Mouse (Mus musculus): ENCODE results near the gene Ndufb6.
"Not testable (repeated sequence)": the region's sequence is repeated elsewhere in the genome, so short reads cannot be mapped to it uniquely, and the experiment has no call there.

Gene Ndufb6

DNA sequence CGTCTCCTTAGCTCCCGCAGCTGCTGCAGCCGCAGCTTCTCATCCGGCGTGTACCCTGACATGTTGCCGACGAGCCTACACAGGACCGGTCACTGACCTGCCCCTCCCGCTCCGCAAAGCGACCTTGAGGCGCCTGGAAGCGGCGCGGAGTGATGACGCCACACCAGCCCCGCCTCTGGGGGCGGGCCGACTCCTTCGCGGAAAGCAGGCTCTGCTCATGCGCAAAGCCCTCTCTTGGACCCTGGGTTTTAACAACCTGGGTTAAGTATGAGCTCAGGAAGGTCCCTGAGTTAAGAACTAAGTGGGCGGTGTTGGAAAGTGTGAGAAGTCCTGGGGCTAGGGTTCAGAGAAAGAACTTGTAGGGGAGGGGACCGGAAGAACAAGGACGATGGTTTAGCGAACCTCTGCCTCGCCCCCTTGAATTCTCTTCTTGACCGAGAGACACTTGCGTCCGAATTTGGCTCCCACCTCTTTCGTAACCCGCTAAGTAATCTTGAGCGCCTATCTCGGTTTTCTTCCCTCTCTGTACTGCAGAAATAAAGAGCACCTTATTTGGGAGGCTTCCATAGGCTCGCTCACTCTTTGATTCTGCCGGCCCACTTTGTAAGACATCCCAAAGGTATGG is at the start of gene Ndufb6:
TSS of gene Ndufb6 (minus strand) at position 146 of the 625 bp plus-strand sequence.
- DNase-seq, result peak; percentile 93

DNA sequence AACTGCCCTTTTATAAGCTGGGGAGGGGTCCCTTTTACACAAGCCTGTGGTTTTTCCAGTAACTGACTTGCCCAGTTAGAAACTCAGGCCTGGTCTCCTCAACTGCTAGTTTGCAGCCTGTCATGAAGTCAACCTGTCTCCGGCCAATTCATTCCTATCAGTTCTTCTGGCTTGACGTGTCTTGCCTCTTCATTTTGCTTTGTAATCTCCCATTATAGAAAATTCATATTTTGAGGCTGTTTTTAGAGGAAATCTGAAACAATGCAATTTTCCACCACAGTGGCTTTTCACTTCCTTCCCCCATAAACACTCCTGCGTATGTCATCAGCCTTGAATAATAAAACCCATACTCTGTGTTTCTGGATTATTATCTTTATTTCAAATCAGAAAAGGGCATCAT is 47.9 kb upstream of the Ndufb6 start:
- DNase-seq, result no peak

DNA sequence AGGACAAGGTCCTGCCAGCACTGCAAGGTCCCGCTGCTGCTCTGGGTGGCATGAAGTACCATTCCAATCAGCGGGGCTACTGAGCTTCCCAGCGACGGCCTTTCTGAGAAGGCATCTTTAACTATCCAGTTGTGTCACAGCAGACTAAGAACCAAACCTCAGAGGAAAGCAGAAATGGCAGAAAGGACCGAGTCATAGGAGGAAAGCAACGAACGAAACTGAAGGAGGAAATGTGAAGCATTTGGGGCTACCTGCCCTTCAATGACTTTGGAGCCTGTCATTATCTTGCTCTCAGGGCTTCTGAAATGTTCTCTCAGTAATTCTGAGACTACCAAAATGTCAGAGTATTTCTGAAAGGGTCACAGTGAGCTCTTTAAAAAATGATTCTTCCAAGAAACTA is 45.4 kb upstream of the Ndufb6 start:
- DNase-seq, result no peak

DNA sequence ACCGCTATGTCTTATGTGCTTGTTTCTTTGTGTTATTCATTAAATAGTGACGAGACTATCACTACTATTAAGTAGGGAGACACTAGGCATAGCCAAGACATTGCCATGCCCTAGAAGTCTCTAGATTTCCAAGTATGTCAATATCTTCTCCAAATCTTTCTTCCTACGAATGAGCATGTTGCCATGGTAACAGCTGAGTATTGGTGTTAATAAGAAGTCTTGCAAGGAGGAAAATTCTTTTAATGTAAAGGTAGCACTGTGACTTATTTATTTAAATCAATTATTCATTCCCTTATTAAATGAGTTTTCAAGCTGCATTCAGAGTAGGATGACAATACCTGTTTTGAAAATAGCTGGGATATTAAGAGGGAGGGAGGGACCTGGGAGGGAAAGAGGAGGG is 38.2 kb upstream of the Ndufb6 start:
- no peak for DNase-seq

DNA sequence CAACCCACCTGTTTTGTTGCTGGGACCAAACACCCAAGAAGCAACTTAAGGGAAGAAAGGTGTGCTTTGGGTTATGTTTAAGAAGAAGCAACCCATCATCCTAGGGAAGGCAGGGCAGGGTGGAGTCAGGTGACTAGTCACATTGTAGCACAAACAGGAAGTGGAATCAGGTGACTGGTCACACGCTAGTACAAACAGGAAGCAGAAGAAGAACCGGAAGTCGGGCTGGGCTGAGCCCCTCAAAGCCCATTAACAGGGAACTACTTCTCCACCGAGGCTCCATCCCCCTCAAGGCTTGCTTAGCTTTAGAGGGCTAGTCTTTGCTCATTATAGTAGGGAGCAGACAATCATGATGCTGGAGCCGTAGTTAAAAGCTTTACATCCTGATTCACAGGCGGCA is 33.8 kb upstream of the Ndufb6 start:
- DNase-seq, result no peak

DNA sequence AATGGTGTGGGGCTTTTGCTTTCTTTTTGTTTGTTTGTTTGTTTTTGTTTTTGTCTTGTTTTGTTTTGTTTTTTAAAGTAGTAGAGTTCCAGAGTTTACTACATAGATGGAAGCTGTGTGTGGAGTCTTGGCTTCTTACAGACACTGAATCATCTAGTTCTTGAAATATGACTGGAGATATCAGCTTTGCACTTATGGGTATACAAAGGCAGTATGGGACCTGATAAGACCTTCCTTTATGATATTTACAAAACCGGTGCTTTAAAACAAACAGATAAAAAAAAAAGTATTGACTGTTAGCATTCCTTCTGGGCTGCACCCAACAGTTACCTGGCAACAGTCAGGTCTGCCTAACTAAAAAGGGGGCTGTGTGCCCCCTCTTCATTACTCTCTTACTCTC is 33.0 kb upstream of the Ndufb6 start:
- no peak for DNase-seq

DNA sequence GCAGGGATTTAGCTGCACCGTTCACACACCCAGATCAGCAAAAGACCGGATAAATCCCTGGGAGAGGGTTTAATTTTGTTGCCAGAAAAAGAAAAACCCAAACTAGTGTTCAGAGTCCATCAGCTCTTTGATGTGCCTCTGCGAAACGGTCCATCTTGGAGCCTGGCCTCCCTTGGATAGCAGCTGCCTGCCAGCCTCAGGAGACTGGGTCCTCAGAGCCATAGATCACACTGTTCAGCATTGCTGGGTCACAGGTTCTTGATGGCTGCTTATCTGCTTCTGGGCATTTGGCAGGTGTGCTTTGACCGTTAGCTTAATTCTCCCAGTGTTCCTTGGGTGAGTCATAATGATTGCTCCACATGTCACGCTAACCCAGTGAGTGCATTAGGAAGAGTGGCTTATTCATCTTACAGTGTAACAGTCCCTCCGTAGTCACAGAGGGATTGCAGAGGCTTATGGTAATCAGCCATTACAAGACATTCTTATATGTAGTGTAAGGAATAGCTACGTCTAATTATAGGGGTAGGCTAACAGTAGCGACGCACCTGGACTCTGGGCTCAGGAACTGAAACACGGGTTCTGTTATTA is 31.7 kb upstream of the Ndufb6 start:
- DNase-seq, result no peak

DNA sequence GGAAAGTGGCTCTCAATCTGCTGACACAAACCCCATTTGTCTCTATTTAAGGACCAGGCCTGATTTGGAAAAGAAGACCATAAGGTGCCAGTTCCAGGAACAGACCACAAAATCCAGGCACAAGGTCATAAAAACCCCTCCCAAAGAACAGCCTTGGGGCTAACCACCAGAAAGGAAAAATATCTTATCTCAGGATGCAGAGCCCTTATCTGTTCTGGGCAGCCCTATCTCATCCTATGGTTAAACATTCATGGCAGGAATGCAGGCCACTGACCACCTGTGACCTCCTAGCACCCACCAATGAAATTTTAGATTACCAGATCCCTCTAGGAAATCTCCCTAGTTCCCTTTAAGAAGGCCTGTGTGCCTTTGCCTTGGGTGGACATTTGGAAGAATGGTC is 30.5 kb upstream of the Ndufb6 start:
- no peak for DNase-seq

DNA sequence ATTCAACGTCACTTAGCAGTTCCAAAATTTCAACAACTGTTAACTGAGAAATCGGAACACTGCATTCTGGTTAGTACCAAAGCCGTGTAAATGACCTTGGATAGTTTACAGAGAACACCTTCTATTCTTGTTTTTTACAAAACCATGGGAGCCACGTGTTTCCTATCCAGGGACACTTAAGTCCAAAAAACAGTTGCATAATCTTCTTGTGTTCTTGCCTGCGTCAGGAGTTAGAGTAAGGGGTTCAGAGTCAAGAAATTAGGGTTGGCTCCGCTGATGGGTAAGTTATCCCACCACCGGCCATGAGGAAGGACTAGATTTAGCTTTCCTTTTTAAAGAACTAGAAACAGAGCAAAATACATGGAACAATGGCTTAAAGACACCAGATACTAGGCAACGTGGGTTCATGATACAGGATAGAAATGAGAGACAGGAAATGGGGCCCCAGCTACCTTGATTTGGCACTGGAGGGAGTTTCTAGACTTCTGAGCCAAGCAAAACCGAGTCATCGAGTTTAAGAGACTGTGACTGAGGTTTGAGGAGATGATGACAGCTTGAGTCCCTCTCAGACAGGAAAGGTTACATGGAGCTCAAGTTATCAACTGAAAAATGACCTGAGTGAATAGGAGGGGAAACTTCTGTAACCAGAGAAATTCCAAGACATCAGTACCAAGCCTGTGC is 23.4 kb upstream of the Ndufb6 start:
- DNase-seq, result no peak

DNA sequence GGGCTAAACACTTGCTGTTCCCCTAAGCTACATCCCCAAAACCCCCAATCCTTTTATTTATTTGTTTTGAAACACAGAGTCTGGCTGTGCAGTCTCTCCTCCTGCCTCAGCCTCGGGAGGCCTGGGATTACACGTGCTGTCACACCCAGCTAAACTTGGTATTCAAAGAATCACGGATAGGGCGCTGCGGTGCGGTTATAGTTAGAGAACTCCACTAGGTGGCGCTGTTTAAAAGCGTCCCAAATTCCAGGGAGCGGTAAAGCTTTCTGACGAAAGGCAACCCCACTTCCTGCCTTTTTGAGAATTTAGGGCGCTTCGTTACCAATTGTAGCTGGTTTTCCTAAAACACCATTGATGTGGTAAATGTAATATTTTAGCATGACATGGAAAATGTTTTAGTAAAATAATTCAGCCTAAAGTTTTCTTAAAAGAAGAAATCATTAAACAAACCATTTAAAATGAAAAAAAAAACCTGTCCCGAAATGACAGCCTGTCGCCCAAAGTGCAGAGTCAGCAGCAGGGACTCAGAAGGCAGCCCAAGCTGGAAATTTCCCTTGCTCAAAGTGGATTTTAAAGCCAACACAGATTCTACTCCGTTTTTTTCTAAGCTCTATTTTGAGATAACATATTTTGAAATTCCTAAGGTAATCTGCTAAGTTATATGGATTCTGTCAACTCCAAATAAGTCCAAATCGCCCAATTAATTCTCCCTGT is 22.0 kb upstream of the Ndufb6 start:
- peak; percentile 87 for DNase-seq

DNA sequence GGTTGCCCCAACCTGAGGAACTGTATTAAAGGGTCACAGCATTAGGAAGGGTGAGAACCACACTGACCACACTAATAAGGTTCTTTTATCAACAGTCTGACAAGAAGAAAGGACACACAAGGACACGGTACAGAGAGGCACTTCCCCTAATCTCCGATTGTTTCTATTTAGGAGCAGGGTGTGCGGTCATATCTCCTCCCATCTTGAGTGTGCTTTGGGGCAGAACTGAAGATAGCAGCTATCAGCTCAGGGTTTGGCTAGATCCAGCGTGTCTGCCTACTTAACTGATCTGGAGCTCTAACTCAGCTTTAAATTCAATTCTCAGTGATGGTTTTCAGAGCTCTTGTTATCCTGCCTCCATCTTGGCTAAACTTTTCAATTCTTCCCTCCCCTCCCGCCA is 19.9 kb upstream of the Ndufb6 start:
- no peak for DNase-seq

DNA sequence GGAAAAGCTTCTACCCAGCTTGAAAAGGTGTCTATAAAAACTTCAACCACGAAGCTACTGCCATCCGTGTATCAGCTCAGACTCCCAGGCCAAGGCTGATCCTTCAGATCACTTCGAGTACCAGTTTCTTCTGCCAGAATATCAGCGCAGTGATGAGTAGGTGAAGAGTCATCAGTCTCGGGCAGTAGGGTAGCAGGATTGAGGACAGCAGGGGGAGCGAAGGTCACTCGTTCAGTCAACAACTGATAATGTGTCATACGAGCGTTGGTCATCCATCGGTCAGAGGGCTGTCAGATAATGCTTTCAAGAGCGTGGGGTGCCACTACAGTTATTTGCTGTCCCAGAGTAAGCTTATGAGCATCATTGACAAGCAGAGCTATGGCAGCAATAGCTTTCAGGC is 12.3 kb upstream of the Ndufb6 start:
- not testable (repeated sequence) for DNase-seq

DNA sequence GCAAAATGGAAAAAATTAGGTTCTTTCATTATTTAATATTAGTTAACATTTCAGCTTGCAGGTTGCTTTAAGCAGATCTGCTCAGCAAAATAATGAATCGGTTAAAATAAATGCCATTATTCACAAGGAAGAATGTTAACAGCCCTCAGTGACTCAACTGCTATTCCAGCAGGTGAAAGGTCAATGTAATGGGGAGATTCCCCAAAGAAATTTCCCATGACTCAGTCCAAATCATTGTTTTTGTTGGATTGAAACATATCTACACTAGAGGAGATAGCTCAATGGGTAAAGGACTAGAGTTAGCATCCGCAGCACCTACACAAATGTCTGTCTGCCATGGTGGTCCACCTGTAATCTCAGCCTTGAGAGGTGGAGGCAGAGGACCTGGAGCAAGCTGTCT is 9.8 kb upstream of the Ndufb6 start:
- DNase-seq, result no peak

DNA sequence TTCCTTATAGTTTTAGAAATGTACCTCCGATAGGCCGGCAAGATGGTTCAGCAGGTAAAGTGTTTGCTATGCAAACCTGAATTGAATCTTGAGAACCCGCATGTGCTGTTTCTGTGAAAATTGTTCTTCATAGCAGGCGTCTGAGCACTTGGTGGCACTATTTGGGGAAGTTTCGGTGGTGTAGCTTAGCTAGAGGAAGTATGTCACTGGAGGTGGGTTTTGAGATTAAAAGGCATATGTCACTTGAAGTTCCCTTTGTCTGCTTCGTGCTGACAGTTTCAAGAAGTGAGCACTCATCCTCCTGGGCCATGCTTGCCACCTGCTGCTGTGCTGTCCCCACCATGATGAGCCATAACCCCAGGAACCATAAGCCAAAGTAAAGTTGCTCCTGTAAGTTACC is 8.2 kb upstream of the Ndufb6 start:
- no peak for DNase-seq

DNA sequence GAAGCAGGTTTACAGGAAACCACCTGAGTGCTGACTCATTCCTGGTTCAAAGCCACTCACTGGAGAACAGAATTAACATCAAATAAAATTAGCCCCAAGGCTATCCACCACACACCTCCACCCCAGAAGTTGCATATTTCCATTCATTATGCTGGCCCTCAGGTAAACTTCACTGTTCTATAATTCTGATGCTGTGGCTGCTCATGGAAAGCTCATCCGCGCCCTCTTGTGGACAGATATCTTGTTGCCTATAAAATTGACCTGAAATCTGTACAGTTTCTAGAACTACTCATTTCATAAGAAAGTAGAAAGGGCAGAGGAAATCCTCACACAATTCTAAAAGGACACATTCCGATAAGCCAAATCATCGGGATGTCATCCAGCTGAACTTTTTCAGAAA is 6.4 kb upstream of the Ndufb6 start:
- peak; percentile 68 for DNase-seq

DNA sequence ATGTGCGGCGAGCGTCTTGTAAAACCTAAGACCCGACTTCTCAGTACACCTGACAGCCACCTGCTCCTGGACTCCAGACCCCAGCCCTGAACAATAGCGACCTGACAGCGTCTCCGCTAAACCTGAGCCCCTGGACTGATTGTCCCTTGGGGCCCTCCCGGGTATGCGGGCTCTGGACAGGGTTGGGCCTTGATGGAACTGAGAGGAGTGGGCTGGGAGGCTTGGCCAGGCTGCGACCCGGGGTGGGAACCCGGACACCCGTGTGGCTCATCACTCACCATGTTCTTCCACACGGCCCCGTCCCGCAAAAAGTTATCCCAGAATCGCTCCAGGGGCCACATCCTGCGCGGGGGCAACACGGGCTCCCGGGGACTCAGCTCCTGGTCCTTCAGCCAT is 343 bp downstream of the Ndufb6 start:
- no peak for DNase-seq

DNA sequence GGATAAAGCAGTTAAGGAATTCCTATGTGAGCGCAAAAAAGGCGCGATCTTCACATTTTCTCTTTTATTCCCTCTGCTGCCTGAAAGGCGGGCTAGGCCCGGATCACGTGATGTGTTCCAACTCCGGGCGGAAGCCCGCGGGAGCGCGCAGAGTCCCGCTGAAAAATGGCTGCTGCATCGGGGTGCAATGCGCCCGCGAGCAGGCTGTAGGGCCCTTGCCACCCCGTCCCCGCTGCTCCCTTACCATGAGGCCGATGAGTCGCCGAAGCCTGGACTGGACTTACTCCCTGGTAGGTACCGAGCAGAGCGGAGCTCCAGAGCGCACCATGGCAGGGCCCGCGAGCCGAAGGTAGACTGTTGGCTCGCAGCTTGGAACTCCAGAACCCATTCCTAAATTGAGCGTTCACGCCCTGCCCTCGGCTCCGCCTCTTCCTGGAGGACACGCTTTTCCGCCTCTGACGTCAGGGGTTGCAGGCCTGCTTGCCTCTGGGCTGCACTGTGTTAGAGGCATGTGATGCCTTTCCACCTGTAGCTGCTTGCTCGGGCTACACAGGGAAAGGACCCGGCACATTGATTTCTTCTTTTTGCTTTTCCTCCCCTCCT is 9.7 kb downstream of the Ndufb6 start, which contains the start of the genes Smim27 and Topors:
TSS of gene Smim27 (plus strand) at position 150 of the 603 bp plus-strand sequence.
TSS of gene Topors (minus strand) at position 421 of the 603 bp plus-strand sequence.
- DNase-seq, result peak; percentile 96

DNA sequence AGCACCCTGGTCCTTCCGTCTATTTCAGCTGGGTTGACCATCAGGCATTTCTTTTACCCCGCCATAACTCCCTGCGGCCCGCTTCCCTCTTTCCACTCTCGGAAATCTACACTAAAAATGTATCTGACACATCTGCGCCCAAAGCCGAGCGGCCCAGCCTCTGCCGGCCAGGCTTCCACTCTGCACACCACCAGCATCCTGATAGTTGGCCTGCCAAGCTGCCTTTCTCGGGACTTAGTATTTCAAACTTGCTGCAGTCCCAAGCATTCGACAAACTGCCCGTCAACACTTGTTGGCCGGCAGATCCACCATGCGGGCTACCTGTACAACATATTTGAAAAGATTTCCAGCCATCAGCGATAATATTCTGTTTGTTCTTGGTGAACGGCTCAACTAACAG is 10.4 kb downstream of the Ndufb6 start:
- no peak for DNase-seq

DNA sequence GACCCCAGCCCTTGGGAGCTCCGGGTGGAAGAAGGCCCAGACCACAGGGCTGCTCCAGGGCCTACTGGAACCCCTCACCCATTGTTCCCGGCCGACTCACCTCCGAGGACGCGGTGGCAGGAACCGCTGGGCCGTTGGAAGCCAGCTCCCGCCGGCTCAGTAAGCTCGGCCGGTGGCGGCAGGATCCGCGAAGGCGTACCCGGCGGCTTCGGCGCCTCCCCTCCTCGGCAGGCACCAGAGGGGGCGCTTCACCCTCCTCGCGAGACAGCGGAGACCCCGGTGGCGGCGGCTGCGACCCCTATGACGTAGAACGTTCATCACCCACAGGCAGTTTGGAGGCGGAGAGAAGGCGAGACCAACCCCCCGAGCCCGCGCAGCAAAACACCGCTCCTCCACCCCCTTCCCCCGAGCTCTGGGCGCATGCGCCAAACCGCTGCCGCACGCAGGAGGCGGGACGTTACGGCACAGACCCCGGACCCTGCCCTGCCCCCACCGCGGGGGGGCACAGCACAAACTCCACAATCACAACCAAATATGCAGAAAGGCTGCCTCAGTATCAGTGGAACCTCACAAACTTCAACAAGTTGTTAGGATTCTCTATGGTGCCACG is 10.9 kb downstream of the Ndufb6 start:
- peak; percentile 92 for DNase-seq

DNA sequence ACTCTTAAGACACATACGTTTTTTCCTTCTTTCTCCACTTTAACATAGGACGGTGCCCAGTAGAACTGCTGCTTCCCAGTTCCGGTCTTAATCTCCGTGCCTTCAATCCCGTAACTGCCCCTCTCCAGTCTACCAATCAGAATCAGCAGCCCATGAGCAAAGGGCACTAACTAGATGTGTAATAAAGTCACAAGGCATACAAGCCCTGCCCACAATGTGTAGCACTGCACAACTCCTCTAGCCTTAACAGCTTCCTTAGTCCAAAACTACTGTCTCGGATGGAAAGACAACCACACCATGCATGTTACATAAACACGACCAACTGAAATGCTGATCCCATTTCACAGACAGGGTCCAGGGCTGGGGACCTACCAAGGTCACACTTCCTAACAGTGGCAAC is 11.5 kb downstream of the Ndufb6 start:
- DNase-seq, result peak; percentile 12

DNA sequence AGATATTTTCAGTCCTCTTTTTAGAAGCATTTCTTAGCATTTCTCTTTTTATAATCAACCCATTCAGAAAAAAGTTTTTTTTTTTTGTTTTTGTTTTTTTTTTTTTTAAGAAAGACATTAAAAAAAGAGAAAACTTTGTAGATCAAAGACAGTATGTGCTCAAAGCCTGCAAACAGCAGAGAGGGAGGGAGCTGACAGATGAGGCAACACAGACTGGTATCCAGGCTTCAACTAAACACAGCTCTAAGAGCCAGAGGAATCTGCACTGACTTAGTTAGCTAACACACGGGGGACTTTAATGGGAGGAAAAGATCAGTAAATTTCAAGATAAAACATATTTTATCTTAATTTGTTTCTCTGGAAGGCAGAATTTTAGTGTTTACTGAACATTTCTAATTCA is 14.9 kb downstream of the Ndufb6 start:
- no peak for DNase-seq

DNA sequence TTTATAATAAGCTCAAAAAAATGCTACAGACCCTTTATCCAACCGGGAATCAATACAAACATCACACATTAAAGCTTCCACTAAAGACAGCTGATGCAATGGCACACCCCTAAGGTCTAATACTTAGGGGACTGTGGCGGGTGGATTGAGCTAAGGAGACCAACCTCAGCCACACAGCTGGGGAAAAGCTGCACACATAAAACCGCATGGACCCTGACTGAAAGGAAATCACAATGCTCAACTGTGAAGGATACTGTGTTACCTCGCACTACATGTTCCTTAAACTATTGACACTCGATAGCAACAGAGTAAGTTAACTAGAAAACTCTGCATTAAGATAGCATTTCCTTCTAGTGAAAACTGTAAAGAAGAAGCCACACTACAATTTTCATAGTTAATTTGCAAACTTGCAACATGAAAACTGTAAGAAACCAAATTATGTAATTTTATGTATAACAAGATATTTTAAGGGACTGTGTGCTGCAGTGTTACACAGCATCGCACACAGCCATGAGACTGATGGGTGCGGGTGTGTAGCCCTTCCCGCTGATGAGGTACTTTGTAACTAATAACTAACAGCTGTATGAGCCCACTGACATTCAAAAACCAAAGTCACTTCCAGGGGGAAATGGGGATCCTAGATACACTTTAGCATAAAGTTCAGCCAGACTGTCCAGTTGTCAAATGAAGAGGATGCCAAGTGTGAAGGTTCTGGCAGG is 24.7 kb downstream of the Ndufb6 start:
- DNase-seq, result no peak
